Mouse (Mus musculus) stomach, postnatal 0 days (tissue): ENCODE results near the gene Zrsr1. TPM values are rescaled to one million over a fixed set of nuclear protein-coding genes. Genes with fewer than 3 reads are reported as not detected.

Experiments used
- ATAC-seq: fragments of 200-750 bp; cut with Nextera tagmentation; 2 replicates; pipeline ENCODE4 v1.8.0; 2017; ENCODE audit not compliant: low FRiP score, low TSS enrichment
- DNase-seq: peaks from one replicate; pipeline ENCODE4 v3.0.0-alpha.2; 2016; ENCODE audit warnings: low spot score
- H3K27ac ChIP-seq: fragments of 300-500 bp; sonication (generic); replicated peaks from 2 replicates; pipeline ENCODE4 v1.5.1; 2014; ENCODE audit warnings: mild to moderate bottlenecking, control low read depth
- H3K27me3 ChIP-seq: fragments of 300-500 bp; sonication (generic); 2 replicates; pipeline ENCODE4 v1.6.1; 2014; ENCODE audit warnings: low read length; ENCODE audit not compliant: control insufficient read depth, insufficient read depth
- H3K36me3 ChIP-seq: fragments of 300-500 bp; sonication (generic); 2 replicates; pipeline ENCODE4 v1.6.1; 2014; ENCODE audit warnings: low read length, mixed read lengths; ENCODE audit not compliant: control insufficient read depth, insufficient read depth
- H3K4me1 ChIP-seq: fragments of 300-500 bp; sonication (generic); replicated peaks from 2 replicates; pipeline ENCODE4 v1.6.1; 2014; ENCODE audit warnings: antibody characterized with exemption; ENCODE audit not compliant: control insufficient read depth, insufficient read depth
- H3K4me2 ChIP-seq: fragments of 300-500 bp; sonication (generic); replicated peaks from 2 replicates; pipeline ENCODE4 v1.6.1; 2014; ENCODE audit warnings: low read depth, mild to moderate bottlenecking, control low read depth, moderate library complexity
- H3K4me3 ChIP-seq: fragments of 300-500 bp; sonication (generic); 2 replicates; pipeline ENCODE4 v1.5.1; 2014; ENCODE audit warnings: low read depth, low read length, control low read depth
- H3K9ac ChIP-seq: fragments of 300-500 bp; sonication (generic); 2 replicates; pipeline ENCODE4 v1.6.1; 2014; ENCODE audit warnings: mild to moderate bottlenecking, low read length, control low read depth, mixed read lengths
- H3K9me3 ChIP-seq: fragments of 300-500 bp; sonication (generic); 2 replicates; pipeline ENCODE4 v1.6.1; 2016; ENCODE audit warnings: low read length; ENCODE audit not compliant: control insufficient read depth
- CTCF ChIP-seq: IDR thresholded peaks from 2 replicates; pipeline ENCODE4 v1.5.1; 2016; ENCODE audit warnings: antibody characterized with exemption, low read depth, mild to moderate bottlenecking, moderate library complexity
- EP300 ChIP-seq: optimal IDR thresholded peaks from 2 replicates; pipeline ENCODE3; 2016; ENCODE audit warnings: antibody characterized with exemption
- WGBS: fragments of 180-500 bp; shearing (Covaris S2); extraction: QIAGEN DNeasy Blood & Tissue Kit; methylation state at CpG from one replicate; pipeline ENCODE4 v1.1.7; 2014; 5-methylcytosine and 5-hydroxymethylcytosine counted together
- polyA plus RNA-seq: library from polyadenylated mRNA; unstranded; fragments of >200 nt; fragmentation: Nextera tagmentation; extraction: Ambion mirVana; gene quantifications from 2 replicates; pipeline ENCODE4 v1.2.1, GENCODE M21; 2015

Gene Zrsr1
- polyA plus RNA-seq, 1 experiment from 2014 or later, result 2.2 TPM

DNA sequence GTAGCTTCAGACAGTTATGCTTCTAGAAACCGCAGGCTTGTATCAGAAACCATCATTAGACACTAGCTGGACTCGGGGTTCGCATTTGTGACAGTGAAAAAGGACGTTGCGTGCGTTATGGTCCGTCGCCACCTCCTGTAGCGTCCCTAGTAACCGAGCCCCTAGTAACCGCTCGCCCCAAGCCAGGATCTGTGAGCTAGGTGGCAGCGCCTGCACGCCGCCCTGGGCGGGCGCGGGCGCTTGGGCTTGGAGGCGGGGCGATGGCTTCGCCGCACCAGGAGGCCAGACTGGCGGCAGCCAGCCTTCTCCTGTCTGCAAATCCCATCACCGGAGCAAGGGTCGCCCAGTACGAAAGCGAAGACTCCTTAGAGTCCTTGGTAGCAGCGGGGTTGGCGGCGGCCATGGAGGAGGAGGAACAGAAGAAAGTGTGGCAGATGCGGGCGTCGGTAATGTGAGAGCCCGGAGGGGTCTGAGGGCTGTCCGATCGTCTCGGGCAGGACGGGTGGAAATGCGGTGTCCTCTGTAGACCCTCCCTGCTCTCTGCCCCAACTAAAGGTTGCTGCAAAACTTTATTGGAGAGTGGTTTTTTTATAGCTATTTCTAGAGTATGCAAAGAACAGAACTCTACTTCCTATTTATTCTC, 36.5 kb downstream of the Zrsr1 start:
- H3K4me3 ChIP-seq, result peak overlapping the region; percentile 58
- no peak for TF ChIP-seq EP300
- TF ChIP-seq CTCF, result peak; percentile 55
- H3K36me3 ChIP-seq, result peaks cover 9% of the 10 kb centered on the region
- ATAC-seq (peak; percentile 88), DNase-seq (peak; percentile 83)
- H3K27me3 ChIP-seq, result no peaks in the 10 kb centered on the region
- under 1% methylated on average over 40 of the region's 40 CpGs for WGBS
- H3K27ac ChIP-seq, result peak overlapping the region; percentile 85
- H3K9ac ChIP-seq, result peak overlapping the region; percentile 73
- H3K4me2 ChIP-seq, result peak overlapping the region; percentile 61
- no peaks in the 10 kb centered on the region for H3K9me3 ChIP-seq
- H3K4me1 ChIP-seq, result no peaks in the 10 kb centered on the region

DNA sequence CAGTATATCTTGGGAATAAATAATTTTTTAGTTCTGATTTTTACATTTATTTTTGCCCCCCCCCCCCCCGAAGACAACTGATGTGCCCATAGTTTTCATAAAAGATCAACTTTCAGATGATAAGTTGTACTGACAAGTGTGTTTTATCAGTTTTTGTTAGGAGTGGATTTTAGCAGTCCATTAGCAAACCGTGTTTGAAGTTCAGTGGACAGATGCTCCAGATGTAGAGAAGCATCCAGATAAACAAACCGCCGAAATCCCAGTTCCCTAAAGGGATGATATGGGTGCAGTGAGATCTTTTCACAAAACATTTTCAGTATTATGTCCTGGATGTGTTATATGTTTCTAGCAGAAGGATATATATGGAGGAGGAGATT, 37.0 kb downstream of the Zrsr1 start:
- Histone ChIP-seq H3K4me1 (no peaks in the 10 kb centered on the region), H3K9ac (peak overlapping the region; percentile 73; the same call in 1 of the 2 replicates), H3K4me3 (peak overlapping the region; percentile 58), H3K27me3 (no peaks in the 10 kb centered on the region), H3K27ac (no peak overlapping the region), H3K36me3 (peaks cover 4% of the 10 kb centered on the region), H3K9me3 (no peaks in the 10 kb centered on the region), H3K4me2 (peak overlapping the region; percentile 61)
- WGBS, result 9% methylated on average over 4 of the region's 4 CpGs
- DNase-seq, result no peak
- TF ChIP-seq CTCF, result no peak
- no peak for TF ChIP-seq EP300
- no peak for ATAC-seq

- H3K27ac ChIP-seq, result peak overlapping the region; percentile 30; the same call in 1 of the 2 replicates
- H3K4me3 ChIP-seq, result no peak overlapping the region
- WGBS, result 33% methylated on average over 1 of the region's 1 CpGs
- no peaks in the 10 kb centered on the region for H3K4me1 ChIP-seq
- H3K4me2 ChIP-seq, result no peak overlapping the region
- no peak overlapping the region for H3K9ac ChIP-seq
- no peaks in the 10 kb centered on the region for H3K9me3 ChIP-seq
- TF ChIP-seq EP300, result no peak
- no peak for TF ChIP-seq CTCF
- no peaks in the 10 kb centered on the region for H3K36me3 ChIP-seq
- H3K27me3 ChIP-seq, result no peaks in the 10 kb centered on the region
- DNase-seq, result no peak
- peak; percentile 47; the same call in 1 of the 2 replicates for ATAC-seq
These were observed 41.3 kb downstream of the Zrsr1 start for GRCm38 (mm10) chr11:23013096-23013495.

DNA sequence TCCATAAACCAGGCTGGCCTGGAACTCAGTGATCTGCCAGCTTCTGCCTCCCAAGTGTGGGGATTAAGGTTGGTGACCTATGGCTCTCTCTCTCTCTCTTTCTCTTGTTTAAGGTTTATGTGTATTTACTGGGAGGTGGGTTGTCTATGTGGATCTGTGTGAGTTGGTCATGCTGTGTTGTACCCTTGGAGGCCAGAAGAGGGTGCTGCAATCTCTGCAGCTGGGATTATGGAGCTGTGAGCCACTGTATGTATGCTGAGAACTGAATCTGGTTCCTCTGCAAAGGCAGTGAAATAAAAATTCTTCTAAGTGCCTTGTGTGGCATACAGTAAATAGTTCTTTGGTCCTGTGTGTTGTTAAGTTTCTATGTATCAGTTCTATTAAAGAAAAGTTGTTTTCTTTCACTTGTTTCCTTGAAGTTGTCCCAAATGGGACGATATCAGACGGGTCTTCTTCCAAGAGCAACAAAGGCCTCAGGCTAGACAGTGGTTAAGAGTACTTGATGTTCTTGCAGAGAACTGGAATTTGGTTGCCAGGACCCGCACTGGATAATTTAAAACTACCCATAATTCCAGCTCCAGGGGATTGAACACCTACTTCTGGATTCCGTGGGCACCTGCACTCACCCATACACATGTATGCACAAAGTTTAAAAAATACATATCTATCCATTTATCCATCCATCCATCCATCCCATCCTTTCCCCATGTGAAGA, 41.9 kb downstream of the Zrsr1 start:
- no peaks in the 10 kb centered on the region for H3K9me3 ChIP-seq
- TF ChIP-seq CTCF (peak; percentile 70), EP300 (no peak)
- H3K4me3 ChIP-seq, result no peak overlapping the region
- no peaks in the 10 kb centered on the region for H3K4me1 ChIP-seq
- H3K27ac ChIP-seq, result peak overlapping the region; percentile 30; the same call in 1 of the 2 replicates
- H3K4me2 ChIP-seq, result no peak overlapping the region
- no peaks in the 10 kb centered on the region for H3K36me3 ChIP-seq
- no peaks in the 10 kb centered on the region for H3K27me3 ChIP-seq
- WGBS, result 93% methylated on average over 4 of the region's 4 CpGs
- H3K9ac ChIP-seq, result no peak overlapping the region
- no peak for DNase-seq
- ATAC-seq, result peak; percentile 57; the same call in 1 of the 2 replicates

DNA sequence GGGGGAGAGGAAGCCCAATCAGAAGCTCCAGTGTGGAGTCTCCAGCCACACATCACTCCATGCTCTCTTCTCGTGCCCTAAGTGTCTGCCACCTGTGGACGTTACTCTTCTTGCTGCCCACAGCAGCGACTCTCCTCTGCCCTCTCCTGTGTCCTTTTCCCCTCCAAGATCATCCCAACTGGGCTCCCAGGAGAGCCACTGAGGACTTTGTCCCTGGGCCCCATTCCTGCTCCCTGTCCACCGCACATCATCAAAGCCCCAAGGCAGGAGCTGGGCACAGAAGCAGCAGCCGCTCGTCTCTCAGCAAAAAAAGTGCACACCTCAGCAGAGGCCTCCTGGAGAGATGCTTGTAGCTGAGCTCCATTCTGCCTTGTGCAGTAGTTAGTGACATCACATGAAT, 43.2 kb downstream of the Zrsr1 start:
- WGBS, result 78% methylated on average over 6 of the region's 6 CpGs
- TF ChIP-seq CTCF, result no peak
- TF ChIP-seq EP300, result no peak
- Histone ChIP-seq H3K4me1 (no peaks in the 10 kb centered on the region), H3K27ac (no peak overlapping the region), H3K9me3 (no peaks in the 10 kb centered on the region), H3K36me3 (no peaks in the 10 kb centered on the region), H3K4me3 (no peak overlapping the region), H3K27me3 (no peaks in the 10 kb centered on the region), H3K9ac (no peak overlapping the region), H3K4me2 (no peak overlapping the region)
- DNase-seq (no peak), ATAC-seq (no peak)

DNA sequence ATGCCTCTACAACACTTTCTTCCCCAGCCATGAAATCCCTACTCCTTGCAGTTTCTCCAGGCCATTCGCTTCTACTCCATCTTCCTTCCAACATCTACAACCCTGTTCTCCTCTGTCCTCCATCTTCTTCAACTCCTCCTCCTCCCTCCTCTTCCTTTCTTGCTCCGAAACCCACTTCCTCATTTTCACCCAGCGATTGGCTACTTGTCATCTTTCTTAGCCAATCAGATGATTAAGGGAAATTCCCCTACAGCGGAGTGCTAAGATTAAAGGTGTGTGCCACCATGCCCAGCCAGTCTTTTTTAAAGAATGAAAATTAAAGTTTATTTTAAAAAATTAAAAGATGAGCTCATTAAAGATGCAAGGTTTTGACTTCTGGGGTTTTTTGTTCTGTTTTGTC, 46.1 kb downstream of the Zrsr1 start:
- ATAC-seq, result no peak
- H3K4me2 ChIP-seq, result no peak overlapping the region
- no peaks in the 10 kb centered on the region for H3K27me3 ChIP-seq
- H3K27ac ChIP-seq, result no peak overlapping the region
- no peaks in the 10 kb centered on the region for H3K9me3 ChIP-seq
- H3K4me3 ChIP-seq, result no peak overlapping the region
- 92% methylated on average over 4 of the region's 4 CpGs for WGBS
- H3K4me1 ChIP-seq, result no peaks in the 10 kb centered on the region
- H3K36me3 ChIP-seq, result no peaks in the 10 kb centered on the region
- TF ChIP-seq CTCF, result no peak
- TF ChIP-seq EP300, result no peak
- no peak overlapping the region for H3K9ac ChIP-seq
- no peak for DNase-seq
